Mouse (Mus musculus) neutrophil, adult 65 days (primary cell): ENCODE results near the gene Triobp. TPM values are rescaled to one million over a fixed set of nuclear protein-coding genes. Genes with fewer than 3 reads are reported as not detected.

Experiments
- total RNA-seq: library from RNA; stranded (reverse); gene quantifications from 2 replicates; pipeline ENCODE4 v1.2.4, GENCODE M21; 2023

The Triobp gene
- 187 and 211 TPM in 2 replicates for total RNA-seq

DNA sequence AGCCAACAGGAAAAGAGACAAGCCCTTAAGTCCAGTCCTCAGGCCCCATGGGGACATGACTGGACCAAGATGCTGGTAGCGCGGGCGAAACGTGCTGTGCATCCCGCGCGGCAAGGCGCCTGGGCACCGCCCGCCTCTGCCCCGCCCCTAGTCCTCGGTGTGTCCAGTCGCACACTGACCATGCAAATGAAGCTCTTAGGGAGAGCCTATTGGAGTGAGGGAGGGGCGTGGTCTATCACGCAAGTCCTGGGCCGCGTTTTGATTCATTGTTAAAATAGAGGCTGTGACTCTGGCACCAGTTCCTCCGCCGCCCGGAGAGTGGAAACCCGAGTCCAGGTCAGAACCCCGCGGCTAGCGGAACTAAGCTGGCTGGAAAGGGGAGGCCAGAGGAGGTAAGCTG lies at the start of gene Triobp:
Triobp (plus strand) TSS at position 68 of the 400 bp plus-strand sequence.

DNA sequence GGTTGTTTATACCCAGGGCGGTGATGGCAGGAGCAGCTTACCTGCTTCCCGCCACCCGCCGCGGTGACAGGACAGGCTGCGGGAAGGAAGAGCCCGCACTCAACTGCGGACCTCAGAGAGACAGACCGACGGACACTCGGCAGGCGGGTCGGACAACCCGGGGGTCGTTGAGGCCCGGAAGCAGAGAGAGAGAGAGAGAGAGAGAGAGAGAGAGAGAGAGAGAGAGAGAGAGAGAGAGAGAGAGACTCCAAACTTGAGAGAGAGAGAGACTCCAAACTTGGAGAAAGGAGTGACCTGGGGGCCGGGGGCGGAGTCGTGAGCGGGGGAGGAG lies 48.1 kb upstream of the Triobp start, which contains the start of gene Gm49510:
Gm49510 (plus strand) TSS at position 259 of the 331 bp plus-strand sequence.

DNA sequence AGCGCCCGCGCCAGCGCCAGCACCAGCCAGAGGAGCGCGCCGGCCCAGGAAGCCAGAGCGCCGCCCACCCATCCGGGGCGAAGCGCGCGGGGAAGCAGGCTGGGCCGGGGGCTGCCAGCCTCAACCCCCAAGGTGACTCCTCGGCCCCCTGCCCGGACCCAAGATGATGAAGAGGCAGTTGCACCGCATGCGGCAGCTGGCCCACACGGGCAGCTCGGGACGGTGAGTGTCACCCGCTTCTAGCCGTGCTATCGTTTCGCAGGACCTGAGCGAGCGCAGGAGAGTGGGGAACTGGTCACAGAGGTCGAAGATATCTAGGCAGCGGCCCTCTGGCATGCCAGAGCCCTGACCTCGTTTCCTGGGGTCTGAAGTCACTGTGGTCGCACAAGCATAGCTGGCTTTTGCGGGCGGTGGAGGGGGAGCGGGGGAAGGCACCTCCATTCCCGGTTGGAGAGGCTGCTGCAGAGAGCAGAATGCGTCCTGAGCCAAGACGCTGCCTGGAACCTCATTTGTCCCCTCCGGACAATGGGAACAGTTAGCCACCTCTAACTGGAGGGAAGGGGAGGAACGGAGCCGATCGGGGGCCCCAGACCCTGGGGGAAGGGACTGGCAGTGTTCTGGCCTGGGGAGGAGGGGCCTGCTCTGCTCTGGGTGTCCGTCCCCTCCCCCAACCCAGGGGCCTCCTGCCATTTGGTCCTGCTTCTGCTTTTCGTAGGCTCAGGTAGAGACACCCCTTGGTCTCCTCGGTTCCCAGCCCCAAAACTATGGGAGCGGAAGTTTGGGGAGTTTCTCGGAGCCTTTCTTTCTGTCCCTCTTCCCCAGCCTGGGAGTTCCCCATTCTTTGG lies 47.6 kb upstream of the Triobp start, which contains the start of gene Sh3bp1:
Sh3bp1 (plus strand) TSS at position 29 of the 845 bp plus-strand sequence.

GRCm38 (mm10) chr15:78913632-78914090 lies 33.9 kb upstream of the Triobp start, which contains the start of gene Pdxp:
Pdxp (plus strand) TSS chr15:78913919.

GRCm38 (mm10) chr15:78926021-78926919 lies 21.3 kb upstream of the Triobp start, which contains the start of gene Lgals1:
Lgals1 (plus strand) TSS chr15:78926725.

DNA sequence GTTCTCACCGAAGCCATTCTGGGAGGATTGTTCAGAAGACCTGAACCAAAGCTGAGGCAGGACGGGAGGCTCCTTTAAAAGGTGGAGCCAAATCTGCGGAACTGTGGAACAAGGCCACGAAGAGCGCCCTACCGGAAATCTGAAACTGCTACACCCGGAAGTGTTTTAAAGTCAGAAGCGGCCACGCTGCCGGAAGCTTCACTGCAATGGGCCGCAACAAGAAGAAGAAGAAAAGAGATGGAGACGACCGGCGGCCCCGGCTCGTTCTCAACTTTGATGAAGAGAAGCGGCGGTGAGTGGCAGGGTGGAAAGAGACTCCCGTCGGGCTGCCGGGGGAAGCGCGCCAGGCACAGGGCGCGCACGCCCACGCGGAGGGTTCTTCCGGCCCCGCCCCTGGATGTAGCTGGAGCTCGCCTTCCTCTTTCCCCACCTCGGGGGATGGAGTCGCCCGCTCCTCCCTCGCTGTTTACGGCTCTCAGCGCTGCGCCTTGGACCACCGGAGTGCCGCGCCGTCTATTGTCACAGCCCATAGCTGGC lies 12.7 kb upstream of the Triobp start, which contains the start of gene Nol12:
Nol12 (plus strand) TSS at position 150 of the 537 bp plus-strand sequence.

GRCm38 (mm10) chr15:79028237-79028738 lies 80.8 kb downstream of the Triobp start, which contains the start of gene H1f0:
H1f0 (plus strand) TSS chr15:79028450.

DNA sequence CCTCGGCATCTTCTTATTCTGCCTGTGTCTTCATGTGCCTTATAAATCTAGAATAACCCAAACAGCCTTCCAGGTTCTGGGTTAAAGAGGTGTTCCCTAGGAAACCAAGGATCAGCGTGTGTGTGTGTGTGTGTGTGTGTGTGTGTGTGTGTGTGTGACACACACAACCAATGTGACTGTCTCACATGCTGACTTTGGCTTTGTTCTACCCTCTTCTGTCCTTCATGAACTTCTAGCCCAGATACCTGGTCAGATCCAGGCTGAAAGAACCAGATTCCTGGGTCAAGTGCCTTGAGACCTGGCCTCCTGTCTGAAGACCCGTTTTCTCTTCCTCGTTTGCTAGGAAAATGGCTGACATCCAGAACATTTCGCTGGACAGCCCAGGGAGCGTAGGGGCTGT lies 94.1 kb downstream of the Triobp start, which contains the start of gene Galr3:
Galr3 (plus strand) TSS at position 301 of the 400 bp plus-strand sequence.

Other genes starting within 250 kb of the Triobp start
- gene Elfn2, start 229.0 kb upstream of the Triobp start, total RNA-seq = 0.18 and 0.54 TPM in 2 replicates
- gene Mfng, start 174.2 kb upstream of the Triobp start, total RNA-seq = 9.8 and 11.6 TPM in 2 replicates
- 38.0 and 51.1 TPM in 2 replicates for gene Card10, start 144.7 kb upstream of the Triobp start, total RNA-seq
- 0.16 TPM in 1 of 2 replicates, not detected in the other for gene Cdc42ep1, start 105.1 kb upstream of the Triobp start, total RNA-seq
- not detected in 2 replicates for gene Lgals2, start 92.2 kb upstream of the Triobp start, total RNA-seq
- 78.1 and 82.2 TPM in 2 replicates for gene Gga1, start 70.5 kb upstream of the Triobp start, total RNA-seq
- gene Gm49510, start 48.1 kb upstream of the Triobp start, total RNA-seq = not detected in 2 replicates
- gene Sh3bp1, start 48.0 kb upstream of the Triobp start, total RNA-seq = 79.0 and 84.2 TPM in 2 replicates
- 1.5 and 2.1 TPM in 2 replicates for gene Pdxp, start 33.8 kb upstream of the Triobp start, total RNA-seq
- gene Lgals1, start 21.0 kb upstream of the Triobp start, total RNA-seq = 96.1 and 170 TPM in 2 replicates
- gene Nol12, start 12.8 kb upstream of the Triobp start, total RNA-seq = 13.9 and 16.8 TPM in 2 replicates
- gene H1f0, start 80.7 kb downstream of the Triobp start, total RNA-seq = 16.5 and 23.8 TPM in 2 replicates
- gene Galr3, start 94.2 kb downstream of the Triobp start, total RNA-seq = not detected in 2 replicates
- 13.0 and 17.1 TPM in 2 replicates for gene Ankrd54, start 115.2 kb downstream of the Triobp start, total RNA-seq
- 51.7 and 52.6 TPM in 2 replicates for gene Eif3l, start 127.5 kb downstream of the Triobp start, total RNA-seq
- 14.2 and 16.5 TPM in 2 replicates for gene Micall1, start 161.2 kb downstream of the Triobp start, total RNA-seq
- gene Polr2f, start 193.3 kb downstream of the Triobp start, total RNA-seq = 18.8 and 28.4 TPM in 2 replicates
- gene 1700088E04Rik, start 193.5 kb downstream of the Triobp start, total RNA-seq = not detected in 2 replicates
- gene Sox10, start 217.5 kb downstream of the Triobp start, total RNA-seq = not detected in 2 replicates